Mouse (Mus musculus): Measurements from ENCODE around the gene Dpf3. TPM values are rescaled to one million over a fixed set of nuclear protein-coding genes. Genes with fewer than 3 reads are reported as not detected.
A peak's percentile ranks its signal among the peaks of the same experiment; 100 is the strongest.

The Dpf3 gene
- total RNA-seq, 2 experiments from 2014 or later = 17.3 to 18.1 TPM

GRCm38 (mm10) chr12:83364771-83365170 lies 122.7 kb downstream of the Dpf3 start:
- no peak for DNase-seq
- intact Hi-C loops (cut with DNase I) = no loop called here

GRCm38 (mm10) chr12:83361801-83362200 lies 125.7 kb downstream of the Dpf3 start:
- intact Hi-C loops (cut with DNase I) = no loop called here
- DNase-seq = no peak

- intact Hi-C loops (cut with DNase I) = no loop called here
- DNase-seq = peak; percentile 45 to 71
These were observed 134.9 kb downstream of the Dpf3 start for GRCm38 (mm10) chr12:83352640-83353039.

GRCm38 (mm10) chr12:83349736-83350135 lies 137.8 kb downstream of the Dpf3 start:
- intact Hi-C loops (cut with DNase I) = no loop called here
- DNase-seq = no peak

GRCm38 (mm10) chr12:83348246-83348645 lies 139.3 kb downstream of the Dpf3 start:
- intact Hi-C loops (cut with DNase I) = no loop called here
- DNase-seq = no peak

- DNase-seq = peak; percentile 58 to 64
- intact Hi-C loops (cut with DNase I) = no loop called here
These were observed 144.7 kb downstream of the Dpf3 start for GRCm38 (mm10) chr12:83342875-83343185.

- intact Hi-C loops (cut with DNase I) = no loop called here
- DNase-seq = no peak
These were observed 145.3 kb downstream of the Dpf3 start for GRCm38 (mm10) chr12:83342035-83342874.

- no peak for DNase-seq
- intact Hi-C loops (cut with DNase I) = no loop called here
These were observed 146.6 kb downstream of the Dpf3 start for GRCm38 (mm10) chr12:83340960-83341359.

- no peak for DNase-seq
- intact Hi-C loops (cut with DNase I) = no loop called here
These were observed 149.2 kb downstream of the Dpf3 start for GRCm38 (mm10) chr12:83338345-83338744.

- no peak for DNase-seq
- intact Hi-C loops (cut with DNase I) = no loop called here
These were observed 149.8 kb downstream of the Dpf3 start for GRCm38 (mm10) chr12:83337776-83338149.

- intact Hi-C loops (cut with DNase I) = no loop called here
- no peak for DNase-seq
These were observed 150.3 kb downstream of the Dpf3 start for GRCm38 (mm10) chr12:83337077-83337775.

- intact Hi-C loops (cut with DNase I) = no loop called here
- no peak for DNase-seq
These were observed 157.5 kb downstream of the Dpf3 start for GRCm38 (mm10) chr12:83330056-83330455.

- peak; percentile 46 to 47 for DNase-seq
These were observed 158.6 kb downstream of the Dpf3 start for GRCm38 (mm10) chr12:83328899-83329298.

GRCm38 (mm10) chr12:83328491-83328890 lies 159.0 kb downstream of the Dpf3 start:
- DNase-seq = no peak
- intact Hi-C loops (cut with DNase I) = loop anchor here (5.0 kb wide), 1 partner anchor 159 kb away; the partner anchor contains the start of gene Dpf3

More at GRCm38 (mm10) chr12:83328899-83329298, 158.6 kb downstream of the Dpf3 start:
- intact Hi-C loops (cut with DNase I) = loop anchor here (5.0 kb wide), 1 partner anchor 158 kb away; the partner anchor contains the start of gene Dpf3

GRCm38 (mm10) chr12:83327451-83327850 lies 160.1 kb downstream of the Dpf3 start:
- intact Hi-C loops (cut with DNase I) = loop anchor here (5.0 kb wide), 1 partner anchor 160 kb away; the partner anchor contains the start of gene Dpf3

GRCm38 (mm10) chr12:83320725-83321124 lies 166.8 kb downstream of the Dpf3 start:
- intact Hi-C loops (cut with DNase I) = no loop called here
- DNase-seq = no peak

More at GRCm38 (mm10) chr12:83327451-83327850, 160.1 kb downstream of the Dpf3 start:
- DNase-seq = no peak

GRCm38 (mm10) chr12:83317646-83318443 lies 169.7 kb downstream of the Dpf3 start:
- no peak for DNase-seq
- intact Hi-C loops (cut with DNase I) = no loop called here

GRCm38 (mm10) chr12:83314666-83315065 lies 172.8 kb downstream of the Dpf3 start:
- intact Hi-C loops (cut with DNase I) = no loop called here
- DNase-seq = no peak

- intact Hi-C loops (cut with DNase I) = no loop called here
These were observed 174.7 kb downstream of the Dpf3 start for GRCm38 (mm10) chr12:83312818-83313217.

GRCm38 (mm10) chr12:83310567-83310966 lies 176.9 kb downstream of the Dpf3 start:
- intact Hi-C loops (cut with DNase I) = no loop called here
- no peak for DNase-seq

More at GRCm38 (mm10) chr12:83312818-83313217, 174.7 kb downstream of the Dpf3 start:
- DNase-seq = no peak

Measured in heart, postnatal 10 days (tissue).